Comparison of ENCODE assay signal across 10 mouse cellular contexts in the genomic region with DNA sequence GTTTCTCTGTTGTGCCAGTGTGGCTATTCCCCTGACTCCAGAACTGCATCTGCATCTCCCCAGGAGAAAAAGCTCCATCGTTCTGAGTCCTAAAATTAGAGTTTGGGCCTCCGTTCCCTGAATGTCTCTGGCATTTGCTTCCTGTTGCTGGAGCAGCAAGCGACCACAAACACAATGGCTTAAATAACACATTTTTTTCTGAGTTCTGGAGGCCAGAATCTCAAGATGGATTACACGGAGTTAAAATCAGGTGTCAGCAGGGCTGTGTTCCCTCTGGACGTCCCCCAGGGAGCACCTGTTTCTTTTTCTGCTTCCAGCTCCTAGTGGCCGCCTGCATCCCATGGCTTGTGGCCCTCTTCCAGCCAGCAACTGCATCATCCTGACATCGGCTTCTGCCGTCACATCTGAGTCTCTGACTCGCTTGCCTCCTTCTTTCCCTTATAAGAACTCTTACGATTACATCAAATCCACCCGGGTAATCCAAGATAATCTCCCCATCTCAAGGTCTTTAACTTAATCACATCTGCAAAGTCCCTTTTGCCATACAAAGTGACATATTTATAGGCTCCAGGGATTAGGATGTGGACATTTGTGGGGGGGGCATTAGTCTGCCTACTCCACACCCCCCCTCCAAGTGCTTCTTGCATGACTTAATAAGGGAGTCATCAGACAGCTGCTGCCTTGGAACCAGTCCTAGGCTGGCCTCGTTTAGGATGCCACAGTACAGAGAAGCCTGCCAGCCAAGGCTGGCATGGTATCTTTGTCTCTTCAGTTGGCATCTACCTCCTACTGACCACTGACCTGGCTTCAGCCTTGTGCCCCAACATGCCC. TPM values are rescaled to one million over a fixed set of nuclear protein-coding genes. Genes with fewer than 3 reads are reported as not detected.
A peak's percentile ranks its signal among the peaks of the same experiment; 100 is the strongest.
DNase-seq lines count a peak whose midpoint lies in the region; ATAC-seq and TF ChIP-seq lines count a peak whose summit lies in the region.
"Had no signal": no experiment of that assay in that cellular context is flagged by ENCODE, and none has a peak within 500 bp of the region (broad histone marks: within the 10 kb centered on the region; RNA-seq: fewer than 3 reads in every experiment).

No protein-coding gene starts in this region.

- H3K27ac ChIP-seq in forebrain, embryonic 14.5 days (ENCODE audit: low read depth, low read length), result no peak overlapping the region; the same call in 1 of the 2 replicates
- no peak overlapping the region for H3K27ac ChIP-seq in forebrain, embryonic 16.5 days (ENCODE audit: low read length)
- peak overlapping the region; percentile 47 for H3K27ac ChIP-seq in layer of hippocampus, adult 2 months
- peak overlapping the region; percentile 50 for H3K27ac ChIP-seq in stomach, postnatal 0 days (replicated peaks)
- H3K27ac ChIP-seq in kidney, embryonic 14.5 days (ENCODE audit: low read depth, low read length), result no peak overlapping the region
- H3K27ac ChIP-seq: kidney, postnatal 0 days; lung, embryonic 15.5 days had no signal

- H3K27me3 ChIP-seq in forebrain, embryonic 14.5 days (replicated peaks; ENCODE audit: control insufficient read depth, insufficient read depth, low read length), result no peaks in the 10 kb centered on the region
- H3K27me3 ChIP-seq in forebrain, embryonic 16.5 days (replicated peaks; ENCODE audit: control insufficient read depth, insufficient read depth, low read length), result no peaks in the 10 kb centered on the region
- H3K27me3 ChIP-seq in stomach, postnatal 0 days (ENCODE audit: control insufficient read depth, insufficient read depth, low read length), result no peaks in the 10 kb centered on the region
- no peaks in the 10 kb centered on the region for H3K27me3 ChIP-seq in kidney, embryonic 14.5 days (ENCODE audit: control insufficient read depth, insufficient read depth, low read length)
- H3K27me3 ChIP-seq: lung, embryonic 15.5 days had no signal

- H3K4me2 ChIP-seq in forebrain, embryonic 14.5 days (ENCODE audit: low read length), result no peak overlapping the region
- no peak overlapping the region for H3K4me2 ChIP-seq in forebrain, embryonic 16.5 days (ENCODE audit: low read length)
- no peak overlapping the region for H3K4me2 ChIP-seq in stomach, postnatal 0 days (replicated peaks; ENCODE audit: low read depth)
- no peak overlapping the region for H3K4me2 ChIP-seq in kidney, embryonic 14.5 days (replicated peaks; ENCODE audit: low read depth, low read length)
- H3K4me2 ChIP-seq: lung, embryonic 15.5 days had no signal

- no peak for ATAC-seq in forebrain, embryonic 14.5 days
- no peak for ATAC-seq in forebrain, embryonic 16.5 days
- peak; percentile 75 for ATAC-seq in stomach, postnatal 0 days (ENCODE audit: low FRiP score, low TSS enrichment)
- no peak for ATAC-seq in kidney, embryonic 14.5 days (ENCODE audit: low FRiP score, low TSS enrichment)

- H3K9ac ChIP-seq in forebrain, embryonic 14.5 days (ENCODE audit: low read length), result no peak overlapping the region
- no peak overlapping the region for H3K9ac ChIP-seq in forebrain, embryonic 16.5 days (replicated peaks; ENCODE audit: low read depth, low read length)
- H3K9ac ChIP-seq in stomach, postnatal 0 days (ENCODE audit: low read length), result no peak overlapping the region
- no peak overlapping the region for H3K9ac ChIP-seq in kidney, embryonic 14.5 days (ENCODE audit: low read depth, low read length)
- H3K9ac ChIP-seq: lung, embryonic 15.5 days had no signal

- TF ChIP-seq CTCF in layer of hippocampus, adult 2 months (conservative IDR thresholded peaks at IDR 0.05), result no peak; the same call in 1 of the 2 replicates
- peak; percentile 30; the same call in 1 of the 2 replicates for TF ChIP-seq CTCF in stomach, postnatal 0 days (IDR thresholded peaks at IDR 0.05; ENCODE audit: low read depth)

- DNase-seq in forebrain, embryonic 14.5 days (ENCODE audit: low spot score), result peak; percentile 61
- peak; percentile 70 to 78 for DNase-seq in right cerebral cortex, postnatal 10 days (ENCODE audit: low spot score in 2 of 2)
- DNase-seq in right cerebral cortex, postnatal 25 days, result no peak
- DNase-seq in layer of hippocampus, adult 2 months (ENCODE audit: low spot score in 2 of 2), result peak; percentile 39 to 63
- DNase-seq in stomach, postnatal 0 days (ENCODE audit: low spot score), result no peak
- no peak for DNase-seq in c-Kit-positive CD71-positive TER-119-positive erythroid progenitor cells, embryonic 14.5 days (ENCODE audit: low spot score)

- TF ChIP-seq EP300 in stomach, postnatal 0 days (optimal IDR thresholded peaks at IDR 0.05), result peak; percentile 95

- H3K9me3 ChIP-seq in forebrain, embryonic 14.5 days (replicated peaks; ENCODE audit: control insufficient read depth, low read length), result no peaks in the 10 kb centered on the region
- no peaks in the 10 kb centered on the region for H3K9me3 ChIP-seq in forebrain, embryonic 16.5 days (ENCODE audit: control insufficient read depth, low read length)
- H3K9me3 ChIP-seq in stomach, postnatal 0 days (ENCODE audit: control insufficient read depth, low read length), result no peaks in the 10 kb centered on the region
- no peaks in the 10 kb centered on the region for H3K9me3 ChIP-seq in kidney, embryonic 14.5 days (ENCODE audit: control insufficient read depth, low read length)
- H3K9me3 ChIP-seq: lung, embryonic 15.5 days had no signal

- peaks cover 40% of the 10 kb centered on the region for H3K4me1 ChIP-seq in forebrain, embryonic 14.5 days (ENCODE audit: control insufficient read depth, insufficient read depth, low read length)
- peaks cover 27% of the 10 kb centered on the region for H3K4me1 ChIP-seq in forebrain, embryonic 16.5 days (replicated peaks; ENCODE audit: control insufficient read depth, insufficient read depth, low read length)
- no peaks in the 10 kb centered on the region for H3K4me1 ChIP-seq in stomach, postnatal 0 days (replicated peaks; ENCODE audit: control insufficient read depth, insufficient read depth)
- no peaks in the 10 kb centered on the region for H3K4me1 ChIP-seq in kidney, embryonic 14.5 days (ENCODE audit: control insufficient read depth, insufficient read depth, low read length)
- H3K4me1 ChIP-seq: lung, embryonic 15.5 days had no signal

- WGBS in forebrain, embryonic 14.5 days, result 51% methylated on average over 12 of the region's 12 CpGs
- WGBS in forebrain, embryonic 16.5 days, result 38% methylated on average over 12 of the region's 12 CpGs
- WGBS in stomach, postnatal 0 days, result 21% methylated on average over 12 of the region's 12 CpGs
- 60% methylated on average over 12 of the region's 12 CpGs for WGBS in kidney, embryonic 14.5 days

- no peaks in the 10 kb centered on the region for H3K36me3 ChIP-seq in forebrain, embryonic 14.5 days (ENCODE audit: control insufficient read depth, insufficient read depth, low read length)
- H3K36me3 ChIP-seq in forebrain, embryonic 16.5 days (ENCODE audit: control insufficient read depth, insufficient read depth), result no peaks in the 10 kb centered on the region
- no peaks in the 10 kb centered on the region for H3K36me3 ChIP-seq in stomach, postnatal 0 days (ENCODE audit: control insufficient read depth, insufficient read depth, low read length)
- no peaks in the 10 kb centered on the region for H3K36me3 ChIP-seq in kidney, embryonic 14.5 days (ENCODE audit: control insufficient read depth, insufficient read depth, low read length)
- H3K36me3 ChIP-seq: lung, embryonic 15.5 days had no signal

- no peak overlapping the region for H3K4me3 ChIP-seq in forebrain, embryonic 14.5 days (ENCODE audit: low read depth, low read length)
- H3K4me3 ChIP-seq in forebrain, embryonic 16.5 days (replicated peaks; ENCODE audit: low read length), result no peak overlapping the region
- H3K4me3 ChIP-seq in layer of hippocampus, adult 2 months, result no peak overlapping the region
- H3K4me3 ChIP-seq in stomach, postnatal 0 days (ENCODE audit: low read depth, low read length), result no peak overlapping the region
- no peak overlapping the region for H3K4me3 ChIP-seq in kidney, embryonic 14.5 days (ENCODE audit: low read length)
- H3K4me3 ChIP-seq: lung, embryonic 15.5 days had no signal

RNA-seq across cellular contexts. Expression of a gene that starts 21.0 kb away (rescaled TPM):
- polyA plus RNA-seq in forebrain, embryonic 14.5 days (2014; fragmentation: Nextera tagmentation; extraction: Ambion mirVana), result 64.7 and 73.9 TPM in 2 replicates
- 51.5 and 68.4 TPM in 2 replicates for polyA plus RNA-seq in forebrain, embryonic 16.5 days (2015; fragmentation: Nextera tagmentation; extraction: Ambion mirVana)
- 10 to 100 TPM; 59.7 to 62.0 TPM for total RNA-seq in layer of hippocampus, adult 2 months (2021)
- polyA plus RNA-seq in stomach, postnatal 0 days (2015; fragmentation: Nextera tagmentation; extraction: Ambion mirVana), result 50.5 and 55.4 TPM in 2 replicates
- polyA plus RNA-seq in kidney, embryonic 14.5 days (2014; fragmentation: Nextera tagmentation; extraction: Ambion mirVana), result 23.2 and 23.5 TPM in 2 replicates

RNA-seq across cellular contexts. Expression of a gene that starts 49.6 kb away (rescaled TPM):
- 1.4 and 1.6 TPM in 2 replicates for polyA plus RNA-seq in forebrain, embryonic 14.5 days (2014; fragmentation: Nextera tagmentation; extraction: Ambion mirVana)
- 1.2 and 1.7 TPM in 2 replicates for polyA plus RNA-seq in forebrain, embryonic 16.5 days (2015; fragmentation: Nextera tagmentation; extraction: Ambion mirVana)
- 1 to 10 TPM; 7.7 to 8.3 TPM for total RNA-seq in layer of hippocampus, adult 2 months (2021)
- polyA plus RNA-seq in stomach, postnatal 0 days (2015; fragmentation: Nextera tagmentation; extraction: Ambion mirVana), result 6.0 and 6.5 TPM in 2 replicates
- 2.2 and 2.4 TPM in 2 replicates for polyA plus RNA-seq in kidney, embryonic 14.5 days (2014; fragmentation: Nextera tagmentation; extraction: Ambion mirVana)

RNA-seq across cellular contexts. Expression of a gene that starts 49.8 kb away (rescaled TPM):
- 10.4 and 11.3 TPM in 2 replicates for polyA plus RNA-seq in forebrain, embryonic 14.5 days (2014; fragmentation: Nextera tagmentation; extraction: Ambion mirVana)
- polyA plus RNA-seq in forebrain, embryonic 16.5 days (2015; fragmentation: Nextera tagmentation; extraction: Ambion mirVana), result 13.7 and 14.2 TPM in 2 replicates
- 100 to 1,000 TPM; 153 to 157 TPM for total RNA-seq in layer of hippocampus, adult 2 months (2021)
- polyA plus RNA-seq in stomach, postnatal 0 days (2015; fragmentation: Nextera tagmentation; extraction: Ambion mirVana), result 1.4 and 2.4 TPM in 2 replicates
- 2.2 and 2.7 TPM in 2 replicates for polyA plus RNA-seq in kidney, embryonic 14.5 days (2014; fragmentation: Nextera tagmentation; extraction: Ambion mirVana)

Comparison
In these comparisons a context has a peak if more than half of its experiments do, and no peak if none do; other contexts are left out.
1. DNase-seq: peak in forebrain, embryonic 14.5 days (single experiment), right cerebral cortex, postnatal 10 days (2 of 2) and layer of hippocampus, adult 2 months (2 of 2); none in right cerebral cortex, postnatal 25 days (single experiment), stomach, postnatal 0 days (single experiment) and c-Kit-positive CD71-positive TER-119-positive erythroid progenitor cells, embryonic 14.5 days (single experiment).
2. H3K27ac ChIP-seq: peak in layer of hippocampus, adult 2 months (single experiment) and stomach, postnatal 0 days (single experiment); none in forebrain, embryonic 14.5 days (single experiment), forebrain, embryonic 16.5 days (single experiment) and kidney, embryonic 14.5 days (single experiment).